18 mouse cellular contexts compared by ENCODE assay signal in genomic region chr2:3286243-3286642, GRCm38 (mm10). TPM values are rescaled to one million over a fixed set of nuclear protein-coding genes. Genes with fewer than 3 reads are reported as not detected.
DNase-seq lines count a peak whose midpoint lies in the region; ATAC-seq and TF ChIP-seq lines count a peak whose summit lies in the region.
"Had no signal": no experiment of that assay in that cellular context is flagged by ENCODE, and none has a peak within 500 bp of the region (broad histone marks: within the 10 kb centered on the region; RNA-seq: fewer than 3 reads in every experiment).

No protein-coding gene starts in this region.

- H3K4me3 ChIP-seq in heart, embryonic 14.5 days (ENCODE audit: control insufficient read depth in 1 of 2, insufficient read depth in 1 of 2, low read depth in 1 of 2, low read length in 2 of 2), result peak overlapping the region in 1 of 2 experiments; percentile 98; a peak in 1 of 4 replicates
- no peak overlapping the region for H3K4me3 ChIP-seq in heart, embryonic 12.5 days
- H3K4me3 ChIP-seq in hindbrain, postnatal 0 days (ENCODE audit: low read length), result no peak overlapping the region
- no peak overlapping the region for H3K4me3 ChIP-seq in hindbrain, embryonic 12.5 days
- no peak overlapping the region for H3K4me3 ChIP-seq in neural tube, embryonic 15.5 days (replicated peaks)

- H3K27ac ChIP-seq in heart, embryonic 14.5 days (replicated peaks in 1 of 2; ENCODE audit: control insufficient read depth in 1 of 2, insufficient read depth in 1 of 2, low read depth in 2 of 2, low read length in 2 of 2), result no peak overlapping the region
- no peak overlapping the region for H3K27ac ChIP-seq in heart, embryonic 12.5 days (ENCODE audit: poor library complexity, severe bottlenecking)
- no peak overlapping the region for H3K27ac ChIP-seq in hindbrain, postnatal 0 days
- no peak overlapping the region for H3K27ac ChIP-seq in hindbrain, embryonic 12.5 days
- no peak overlapping the region for H3K27ac ChIP-seq in neural tube, embryonic 15.5 days (replicated peaks)
- H3K27ac ChIP-seq: embryonic facial prominence, embryonic 12.5 days had no signal

- no peak overlapping the region for H3K9ac ChIP-seq in heart, embryonic 14.5 days (ENCODE audit: low read length)
- H3K9ac ChIP-seq in heart, embryonic 12.5 days, result no peak overlapping the region
- H3K9ac ChIP-seq in hindbrain, postnatal 0 days (replicated peaks; ENCODE audit: low read length), result no peak overlapping the region
- H3K9ac ChIP-seq in hindbrain, embryonic 12.5 days, result no peak overlapping the region
- no peak overlapping the region for H3K9ac ChIP-seq in neural tube, embryonic 15.5 days (replicated peaks)
- H3K9ac ChIP-seq: embryonic facial prominence, embryonic 12.5 days had no signal

- H3K36me3 ChIP-seq in heart, embryonic 14.5 days (ENCODE audit: control insufficient read depth, insufficient read depth, low read length), result no peaks in the 10 kb centered on the region
- no peaks in the 10 kb centered on the region for H3K36me3 ChIP-seq in heart, embryonic 12.5 days
- H3K36me3 ChIP-seq in hindbrain, postnatal 0 days (ENCODE audit: insufficient read depth, low read length), result no peaks in the 10 kb centered on the region
- H3K36me3 ChIP-seq in hindbrain, embryonic 12.5 days, result no peaks in the 10 kb centered on the region
- no peaks in the 10 kb centered on the region for H3K36me3 ChIP-seq in neural tube, embryonic 15.5 days
- H3K36me3 ChIP-seq: embryonic facial prominence, embryonic 12.5 days had no signal

- peak overlapping the region; percentile 78; the same call in 1 of the 2 replicates for H3K4me2 ChIP-seq in heart, embryonic 14.5 days (ENCODE audit: low read length)
- H3K4me2 ChIP-seq in heart, embryonic 12.5 days, result no peak overlapping the region
- H3K4me2 ChIP-seq in hindbrain, postnatal 0 days (ENCODE audit: low read depth, low read length), result peak overlapping the region; percentile 65
- H3K4me2 ChIP-seq in hindbrain, embryonic 12.5 days (replicated peaks), result no peak overlapping the region
- H3K4me2 ChIP-seq in neural tube, embryonic 15.5 days, result 0 out of 2 replicates have a peak overlapping the region, but pooled peaks have one; percentile 71

- peaks cover 6 to 20% of the 10 kb centered on the region in 2 experiments for H3K4me1 ChIP-seq in heart, embryonic 14.5 days (ENCODE audit: control insufficient read depth in 2 of 2, insufficient read depth in 2 of 2, low read length in 2 of 2)
- H3K4me1 ChIP-seq in heart, embryonic 12.5 days (replicated peaks), result peaks cover 18% of the 10 kb centered on the region
- H3K4me1 ChIP-seq in hindbrain, postnatal 0 days (ENCODE audit: insufficient read depth, low read length), result peaks cover 4% of the 10 kb centered on the region
- H3K4me1 ChIP-seq in hindbrain, embryonic 12.5 days, result peaks cover 11% of the 10 kb centered on the region
- peaks cover 23% of the 10 kb centered on the region for H3K4me1 ChIP-seq in neural tube, embryonic 15.5 days

- TF ChIP-seq CTCF in hindbrain, postnatal 0 days (IDR thresholded peaks at IDR 0.05; ENCODE audit: low read depth), result no peak

- 65% methylated on average over 2 of the region's 2 CpGs for WGBS in heart, embryonic 14.5 days
- 62% methylated on average over 2 of the region's 2 CpGs for WGBS in heart, embryonic 12.5 days
- 82% methylated on average over 2 of the region's 2 CpGs for WGBS in hindbrain, postnatal 0 days
- WGBS in hindbrain, embryonic 12.5 days, result 89% methylated on average over 2 of the region's 2 CpGs
- 77% methylated on average over 2 of the region's 2 CpGs for WGBS in neural tube, embryonic 15.5 days

- no peak for DNase-seq in hindbrain, postnatal 0 days (ENCODE audit: low spot score)
- no peak for DNase-seq in neural tube, embryonic 10.5 days (ENCODE audit: extremely low spot score, low spot score)
- no peak for DNase-seq in adrenal gland, adult 18-20 months (ENCODE audit: low spot score in 2 of 2)
- DNase-seq: adrenal gland, postnatal 14 days; cerebellum, adult 11-12 months; cerebellum, adult 9-10 months; cerebellum, postnatal 25 days; gastrocnemius, postnatal 14 days; kidney, adult 11 months; kidney, adult 9 months had no signal

- no peak for ATAC-seq in heart, embryonic 14.5 days (ENCODE audit: insufficient number of reproducible peaks, insufficient read depth, low FRiP score, low read depth)
- no peak for ATAC-seq in heart, embryonic 12.5 days (ENCODE audit: insufficient number of reproducible peaks, low FRiP score)
- no peak for ATAC-seq in hindbrain, postnatal 0 days
- ATAC-seq in hindbrain, embryonic 12.5 days (ENCODE audit: low FRiP score), result no peak
- no peak for ATAC-seq in neural tube, embryonic 15.5 days (ENCODE audit: low FRiP score)
- ATAC-seq: forebrain, embryonic 16.5 days; inflammation-experienced regulatory T-cells, adult 6 months had no signal

- no peaks in the 10 kb centered on the region for H3K9me3 ChIP-seq in heart, embryonic 14.5 days (ENCODE audit: control insufficient read depth, low read length)
- no peaks in the 10 kb centered on the region for H3K9me3 ChIP-seq in heart, embryonic 12.5 days (replicated peaks)
- no peaks in the 10 kb centered on the region for H3K9me3 ChIP-seq in hindbrain, postnatal 0 days (ENCODE audit: low read length)
- no peaks in the 10 kb centered on the region for H3K9me3 ChIP-seq in hindbrain, embryonic 12.5 days (replicated peaks)
- H3K9me3 ChIP-seq in neural tube, embryonic 15.5 days (replicated peaks), result no peaks in the 10 kb centered on the region
- H3K9me3 ChIP-seq: embryonic facial prominence, embryonic 12.5 days had no signal

- no peaks in the 10 kb centered on the region for H3K27me3 ChIP-seq in heart, embryonic 14.5 days (ENCODE audit: control insufficient read depth, insufficient read depth, low read length)
- H3K27me3 ChIP-seq in heart, embryonic 12.5 days (replicated peaks), result no peaks in the 10 kb centered on the region
- no peaks in the 10 kb centered on the region for H3K27me3 ChIP-seq in hindbrain, postnatal 0 days (ENCODE audit: insufficient read depth, low read length)
- H3K27me3 ChIP-seq in hindbrain, embryonic 12.5 days, result no peaks in the 10 kb centered on the region
- H3K27me3 ChIP-seq in neural tube, embryonic 15.5 days (replicated peaks), result no peaks in the 10 kb centered on the region
- H3K27me3 ChIP-seq: embryonic facial prominence, embryonic 12.5 days had no signal

RNA-seq across cellular contexts. Expression of gene Nmt2, which starts 2.2 kb away (rescaled TPM):
- 30.2 and 34.9 TPM in 2 replicates for polyA plus RNA-seq in heart, embryonic 14.5 days (2014; fragmentation: Nextera tagmentation; extraction: Ambion mirVana)
- polyA plus RNA-seq in heart, embryonic 12.5 days (2016; fragmentation: Nextera tagmentation; extraction: Ambion mirVana), result 36.1 and 36.5 TPM in 2 replicates
- 55.2 and 69.3 TPM in 2 replicates for total RNA-seq in hindbrain, postnatal 0 days (2014; rRNA removed)
- polyA plus RNA-seq in hindbrain, postnatal 0 days (2015; fragmentation: Nextera tagmentation; extraction: Ambion mirVana), result 104 and 106 TPM in 2 replicates
- 65.0 and 65.3 TPM in 2 replicates for polyA plus RNA-seq in hindbrain, embryonic 12.5 days (2016; fragmentation: Nextera tagmentation; extraction: Ambion mirVana)
- 88.6 and 106 TPM in 2 replicates for polyA plus RNA-seq in neural tube, embryonic 15.5 days (2015; fragmentation: Nextera tagmentation; extraction: Ambion mirVana)
- total RNA-seq in adrenal gland, adult 18-20 months (2021), result 10 to 100 TPM; 36.6 to 62.1 TPM

RNA-seq across cellular contexts. Expression of gene Rpp38, which starts 46.2 kb away (rescaled TPM):
- polyA plus RNA-seq in heart, embryonic 14.5 days (2014; fragmentation: Nextera tagmentation; extraction: Ambion mirVana), result 12.5 and 12.8 TPM in 2 replicates
- 12.6 and 13.7 TPM in 2 replicates for polyA plus RNA-seq in heart, embryonic 12.5 days (2016; fragmentation: Nextera tagmentation; extraction: Ambion mirVana)
- 7.0 and 8.7 TPM in 2 replicates for total RNA-seq in hindbrain, postnatal 0 days (2014; rRNA removed)
- polyA plus RNA-seq in hindbrain, postnatal 0 days (2015; fragmentation: Nextera tagmentation; extraction: Ambion mirVana), result 7.1 and 8.6 TPM in 2 replicates
- polyA plus RNA-seq in hindbrain, embryonic 12.5 days (2016; fragmentation: Nextera tagmentation; extraction: Ambion mirVana), result 14.0 and 15.8 TPM in 2 replicates
- polyA plus RNA-seq in neural tube, embryonic 15.5 days (2015; fragmentation: Nextera tagmentation; extraction: Ambion mirVana), result 11.6 and 14.1 TPM in 2 replicates
- total RNA-seq in adrenal gland, adult 18-20 months (2021), result 10 to 100 TPM; 13.1 to 16.3 TPM

RNA-seq across cellular contexts. Expression of gene Acbd7, which starts 49.7 kb away (rescaled TPM):
- polyA plus RNA-seq in heart, embryonic 14.5 days (2014; fragmentation: Nextera tagmentation; extraction: Ambion mirVana), result 0.70 and 0.85 TPM in 2 replicates
- 0.53 and 0.72 TPM in 2 replicates for polyA plus RNA-seq in heart, embryonic 12.5 days (2016; fragmentation: Nextera tagmentation; extraction: Ambion mirVana)
- 3.0 TPM in 1 of 2 replicates, not detected in the other for total RNA-seq in hindbrain, postnatal 0 days (2014; rRNA removed)
- polyA plus RNA-seq in hindbrain, postnatal 0 days (2015; fragmentation: Nextera tagmentation; extraction: Ambion mirVana), result 9.0 and 9.2 TPM in 2 replicates
- 0.48 and 1.2 TPM in 2 replicates for polyA plus RNA-seq in hindbrain, embryonic 12.5 days (2016; fragmentation: Nextera tagmentation; extraction: Ambion mirVana)
- 4.3 and 5.2 TPM in 2 replicates for polyA plus RNA-seq in neural tube, embryonic 15.5 days (2015; fragmentation: Nextera tagmentation; extraction: Ambion mirVana)
- under 1 TPM in 1 of 2 experiments, not detected in 1; 0.64 TPM for total RNA-seq in adrenal gland, adult 18-20 months (2021)
- total RNA-seq: adrenal gland, postnatal 14 days; granulocyte monocyte progenitor cell, adult 5-6 weeks had no signal
- polyA plus RNA-seq: inflammation-experienced regulatory T-cells, adult 6 months had no signal

Comparison
In these comparisons a context has a peak if more than half of its experiments do, and no peak if none do; other contexts are left out.
1. H3K4me2 ChIP-seq: peak in heart, embryonic 14.5 days (single experiment), hindbrain, postnatal 0 days (single experiment) and neural tube, embryonic 15.5 days (single experiment); none in heart, embryonic 12.5 days (single experiment) and hindbrain, embryonic 12.5 days (single experiment).